26 mouse cellular contexts compared by ENCODE assay signal in genomic region chr5:34254309-34254708, GRCm38 (mm10). TPM values are rescaled to one million over a fixed set of nuclear protein-coding genes. Genes with fewer than 3 reads are reported as not detected.
DNase-seq lines count a peak whose midpoint lies in the region; ATAC-seq and TF ChIP-seq lines count a peak whose summit lies in the region.
"Had no signal": no experiment of that assay in that cellular context is flagged by ENCODE, and none has a peak within 500 bp of the region (broad histone marks: within the 10 kb centered on the region; RNA-seq: fewer than 3 reads in every experiment).

No protein-coding gene starts in this region.

- no peak overlapping the region for H3K4me2 ChIP-seq in intestine, embryonic 16.5 days (ENCODE audit: low read depth, low read length)
- H3K4me2 ChIP-seq: heart, embryonic 13.5 days; neural tube, embryonic 13.5 days had no signal

- H3K27ac ChIP-seq in cerebellum, adult 2 months (ENCODE audit: insufficient read depth, low read length), result peak overlapping the region; percentile 54; the same call in 1 of the 2 replicates
- peak overlapping the region; percentile 76 for H3K27ac ChIP-seq in thymus, adult 2 months (ENCODE audit: control insufficient read depth, insufficient read depth, low read length)
- H3K27ac ChIP-seq in intestine, embryonic 16.5 days (ENCODE audit: low read length), result no peak overlapping the region
- H3K27ac ChIP-seq: forebrain, embryonic 10.5 days; heart, embryonic 13.5 days; neural tube, embryonic 13.5 days had no signal

- no peak overlapping the region for H3K9ac ChIP-seq in intestine, embryonic 16.5 days (ENCODE audit: low read depth, low read length)
- H3K9ac ChIP-seq: forebrain, postnatal 0 days; heart, embryonic 13.5 days; neural tube, embryonic 13.5 days had no signal

- peak in 1 of 2 experiments; percentile 56 for DNase-seq in cerebellum, adult 2 months
- DNase-seq in cerebellum, adult 11-12 months, result no peak
- DNase-seq in kidney, postnatal 10 days, result peak; percentile 27
- DNase-seq in kidney, adult 11 months, result no peak
- no peak for DNase-seq in thymus, adult 2 months
- DNase-seq in thymus, postnatal 10 days (ENCODE audit: low spot score in 2 of 2), result no peak
- DNase-seq in embryo, embryonic 10.5 days (ENCODE audit: low spot score), result no peak
- DNase-seq: adrenal gland, postnatal 14 days; cerebellum, adult 9-11 months; embryo, embryonic 11 days; forebrain, postnatal 0 days; heart, adult 11 months; left cerebral cortex, postnatal 4 days; liver; midbrain, embryonic 14.5 days; right cerebral cortex, postnatal 14 days; spleen, adult 18-20 months had no signal

- H3K4me3 ChIP-seq in cerebellum, adult 2 months (replicated peaks; ENCODE audit: insufficient read depth, low read depth, low read length), result no peak overlapping the region
- no peak overlapping the region for H3K4me3 ChIP-seq in thymus, adult 2 months (ENCODE audit: control insufficient read depth, insufficient read depth, low read length)
- H3K4me3 ChIP-seq in intestine, embryonic 16.5 days (ENCODE audit: low read length), result no peak overlapping the region
- H3K4me3 ChIP-seq: forebrain, embryonic 10.5 days; heart, embryonic 13.5 days; neural tube, embryonic 13.5 days had no signal

- 15% methylated on average over 8 of the region's 8 CpGs for WGBS in cerebellum, adult 2 months
- WGBS in thymus, adult 2 months, result 38% methylated on average over 8 of the region's 8 CpGs
- 60% methylated on average over 8 of the region's 8 CpGs for WGBS in intestine, embryonic 16.5 days

- TF ChIP-seq CTCF in cerebellum, adult 2 months (IDR thresholded peaks at IDR 0.05; ENCODE audit: borderline replicate concordance, insufficient read depth, low read depth, low read length), result no peak
- TF ChIP-seq CTCF in thymus, adult 2 months (IDR thresholded peaks at IDR 0.05; ENCODE audit: borderline replicate concordance, control insufficient read depth, extremely low read depth, insufficient read depth, low read length, poor library complexity), result no peak

- no peak for TF ChIP-seq POLR2A in cerebellum, adult 2 months (IDR thresholded peaks at IDR 0.05; ENCODE audit: borderline replicate concordance, insufficient read depth, low read length)
- TF ChIP-seq POLR2A in thymus, adult 2 months (IDR thresholded peaks at IDR 0.05; ENCODE audit: control insufficient read depth, extremely low read depth, insufficient read depth, low read length, poor library complexity), result no peak

- H3K36me3 ChIP-seq in thymus, adult 2 months (ENCODE audit: control insufficient read depth, insufficient read depth, low read length), result no peaks in the 10 kb centered on the region
- no peaks in the 10 kb centered on the region for H3K36me3 ChIP-seq in intestine, embryonic 16.5 days (ENCODE audit: control insufficient read depth, insufficient read depth, low read length)
- H3K36me3 ChIP-seq: forebrain, embryonic 10.5 days; heart, embryonic 13.5 days; neural tube, embryonic 13.5 days had no signal

- peaks cover 67% of the 10 kb centered on the region for H3K4me1 ChIP-seq in cerebellum, adult 2 months (ENCODE audit: control insufficient read depth, insufficient read depth, low read length)
- peaks cover 40% of the 10 kb centered on the region for H3K4me1 ChIP-seq in thymus, adult 2 months (replicated peaks; ENCODE audit: control insufficient read depth, insufficient read depth, low read length)
- H3K4me1 ChIP-seq in intestine, embryonic 16.5 days (ENCODE audit: control insufficient read depth, insufficient read depth, low read length), result peaks cover 11% of the 10 kb centered on the region

- no peak for ATAC-seq in intestine, embryonic 16.5 days
- ATAC-seq: CD4-positive, CD25-positive, alpha-beta regulatory T cell, adult 4 months; forebrain, postnatal 0 days; lung, postnatal 0 days; Patski had no signal

- no peaks in the 10 kb centered on the region for H3K27me3 ChIP-seq in cerebellum, adult 2 months (ENCODE audit: control insufficient read depth, insufficient read depth, low read length)
- H3K27me3 ChIP-seq in thymus, adult 2 months (ENCODE audit: control insufficient read depth, insufficient read depth, low read length), result no peaks in the 10 kb centered on the region
- H3K27me3 ChIP-seq in intestine, embryonic 16.5 days (replicated peaks; ENCODE audit: control insufficient read depth, insufficient read depth, low read length), result no peaks in the 10 kb centered on the region
- H3K27me3 ChIP-seq: neural tube, embryonic 13.5 days; Patski had no signal

- H3K9me3 ChIP-seq in intestine, embryonic 16.5 days (ENCODE audit: control insufficient read depth, low read length), result no peaks in the 10 kb centered on the region
- H3K9me3 ChIP-seq: forebrain, embryonic 10.5 days; heart, embryonic 13.5 days; neural tube, embryonic 13.5 days had no signal

RNA-seq across cellular contexts. Expression of gene Zfyve28, which starts 33.9 kb away (rescaled TPM):
- polyA plus RNA-seq in cerebellum, adult 2 months (2012; rRNA removed), result 62.9 and 69.5 TPM in 2 replicates
- polyA plus RNA-seq in thymus, adult 2 months (2012; rRNA removed), result 30.1 and 39.1 TPM in 2 replicates
- 0.28 and 0.42 TPM in 2 replicates for polyA plus RNA-seq in intestine, embryonic 16.5 days (2015; fragmentation: Nextera tagmentation; extraction: Ambion mirVana)

RNA-seq across cellular contexts. Expression of gene Cfap99, which starts 34.1 kb away (rescaled TPM):
- polyA plus RNA-seq in cerebellum, adult 2 months (2012; rRNA removed), result 1.4 and 1.7 TPM in 2 replicates
- not detected in 2 replicates for polyA plus RNA-seq in thymus, adult 2 months (2012; rRNA removed)
- polyA plus RNA-seq in intestine, embryonic 16.5 days (2015; fragmentation: Nextera tagmentation; extraction: Ambion mirVana), result not detected in 2 replicates
- polyA plus RNA-seq: CD4-positive, CD25-positive, alpha-beta regulatory T cell, adult 4 months; forebrain, embryonic 10.5 days; heart, embryonic 13.5 days; kidney, embryonic 14.5 days; liver, embryonic 16.5 days; midbrain, embryonic 14.5 days; neural tube, embryonic 13.5 days; Patski had no signal

Comparison
In these comparisons a context has a peak if more than half of its experiments do, and no peak if none do; other contexts are left out.
1. RNA of gene Zfyve28, which starts 33.9 kb away (polyA plus RNA-seq): 62.9 to 69.5 TPM in cerebellum, adult 2 months and 30.1 to 39.1 TPM in thymus, adult 2 months; 0.28 to 0.42 TPM in intestine, embryonic 16.5 days; every median in the first group is over 10 times any median in the second.